Mouse (Mus musculus): ENCODE data around the gene Map7d1.

Gene Map7d1

DNA sequence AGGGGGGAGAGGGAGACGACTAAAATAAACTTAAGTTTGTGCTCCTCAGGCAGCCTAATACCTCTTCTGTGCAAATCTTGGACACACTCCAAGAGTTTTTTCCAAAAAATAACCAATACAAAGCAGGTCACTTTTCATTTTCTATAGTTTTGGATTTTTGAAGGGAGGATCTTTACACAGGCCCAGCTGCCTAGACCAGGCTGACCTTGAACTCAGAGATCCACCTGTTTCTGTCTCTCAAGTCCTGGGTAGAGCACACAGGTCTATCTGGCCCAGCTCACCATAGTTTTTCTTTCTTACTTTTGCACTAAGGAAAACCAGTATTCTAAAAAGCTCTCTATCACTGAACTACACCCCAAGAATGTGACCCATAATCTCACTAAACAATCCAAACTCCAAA lies 56.1 kb downstream of the Map7d1 start:
- DNase-seq, result no peak

DNA sequence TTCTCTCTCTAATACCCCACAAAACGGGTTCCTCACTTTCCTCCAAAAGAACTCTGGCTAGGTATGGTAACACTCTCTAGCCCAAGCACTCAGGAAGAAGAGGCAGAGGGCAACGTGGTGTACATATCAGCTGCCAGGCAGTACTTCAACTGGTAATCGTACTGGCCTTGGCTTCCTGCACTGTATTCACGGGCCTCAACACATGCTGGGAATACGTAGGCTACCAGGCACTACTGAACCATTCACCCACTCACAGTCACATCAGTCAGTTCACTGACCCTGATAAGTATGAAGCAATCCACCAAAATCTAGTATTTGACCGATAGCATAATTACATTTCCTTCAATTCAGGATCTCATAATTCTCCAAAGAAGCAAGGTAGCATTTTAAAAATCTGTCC lies 56.6 kb downstream of the Map7d1 start:
- no peak for DNase-seq

DNA sequence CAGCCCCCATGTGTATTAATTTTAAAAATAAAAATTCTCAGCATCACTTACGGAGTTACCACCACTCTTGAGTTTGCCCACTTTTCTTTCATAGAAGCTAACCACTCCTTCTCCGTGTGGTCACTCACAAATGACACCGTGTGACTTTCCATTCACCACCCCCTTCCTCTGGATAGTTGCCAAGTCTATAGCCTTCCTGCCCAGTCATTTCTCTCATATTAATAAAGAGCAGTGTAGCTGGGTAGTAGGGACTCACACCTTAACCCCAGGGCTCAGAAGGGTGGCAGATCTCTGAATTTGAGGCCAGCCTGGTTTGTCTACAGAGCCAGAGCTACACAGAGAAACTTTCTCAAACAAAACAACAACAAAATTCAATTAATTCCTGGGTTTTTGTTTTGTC lies 58.7 kb downstream of the Map7d1 start:
- DNase-seq, result no peak

DNA sequence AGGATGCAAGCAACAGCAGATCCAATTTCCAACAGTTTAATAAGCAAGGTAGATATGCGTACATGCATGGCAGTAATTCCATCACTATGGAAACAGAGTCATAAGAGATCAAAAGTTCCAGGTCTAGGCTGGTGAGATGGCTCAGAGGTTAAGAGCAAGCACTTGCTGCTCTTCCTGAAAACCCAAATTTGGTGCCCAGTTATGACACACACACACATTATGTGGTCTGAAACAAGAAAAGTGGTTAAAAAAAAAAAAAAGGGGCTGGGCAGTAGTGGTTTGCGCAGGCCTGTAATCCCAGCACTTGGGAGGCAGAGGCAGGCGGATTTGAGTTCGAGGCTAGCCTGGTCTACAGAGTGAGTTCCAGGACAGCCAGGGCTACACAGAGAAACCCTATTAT lies 61.2 kb downstream of the Map7d1 start:
- no peak for DNase-seq

DNA sequence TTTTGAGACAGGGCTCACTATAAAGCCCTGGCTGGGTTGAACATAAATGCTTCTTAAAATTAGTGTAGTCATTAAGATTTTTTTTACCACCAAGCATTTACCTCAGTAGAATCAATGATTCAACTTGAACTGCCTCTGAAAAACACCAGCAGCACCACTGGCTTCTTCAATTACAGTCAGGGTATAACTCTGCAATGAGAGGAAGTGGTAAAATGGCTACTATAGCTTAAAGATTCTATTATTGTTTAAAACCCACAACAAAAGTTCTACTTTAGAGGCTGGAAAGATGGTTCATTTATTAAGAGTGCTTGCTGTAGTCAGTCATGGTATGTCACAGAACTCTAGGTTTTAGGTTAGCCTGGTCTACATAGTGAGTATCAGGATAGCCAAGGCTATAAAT lies 61.9 kb downstream of the Map7d1 start:
- DNase-seq, result no peak

DNA sequence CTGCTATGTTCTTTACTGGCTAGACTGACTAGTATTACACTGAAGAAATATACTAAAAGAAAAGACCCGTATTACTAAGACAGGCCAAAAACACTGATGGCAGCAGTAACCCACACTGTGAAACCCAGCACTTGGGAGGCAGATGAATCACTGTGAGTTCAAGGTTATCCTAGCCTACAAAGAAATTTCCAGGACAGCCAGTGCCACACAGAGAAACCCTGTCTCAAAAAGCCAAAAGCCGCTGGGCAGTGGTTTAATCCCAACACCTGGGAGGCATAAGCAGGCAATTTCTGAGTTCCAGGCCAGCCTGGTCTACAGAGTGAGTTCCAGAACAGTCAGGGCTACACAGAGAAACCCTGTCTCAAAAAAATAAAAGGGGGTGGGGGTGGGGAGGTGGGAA lies 65.5 kb downstream of the Map7d1 start:
- no peak for DNase-seq

DNA sequence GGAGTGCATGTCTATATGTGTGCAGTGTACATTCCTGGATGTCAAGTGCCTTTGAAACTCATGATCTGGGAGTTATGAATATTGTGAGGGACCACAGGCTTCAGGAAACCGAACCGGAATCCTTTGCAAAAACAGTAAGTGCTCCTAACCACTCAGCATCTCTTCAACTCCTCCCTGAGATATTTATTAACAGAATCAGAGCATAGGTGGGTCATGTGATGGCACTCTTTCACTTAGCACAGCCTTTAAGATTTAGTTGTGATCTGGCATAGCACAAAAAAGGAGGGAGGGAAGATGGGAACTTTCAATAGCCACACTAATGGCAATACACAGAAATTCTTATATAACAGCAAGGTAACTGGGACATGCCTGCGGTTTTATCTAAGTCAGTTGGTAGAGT lies 69.0 kb downstream of the Map7d1 start:
- DNase-seq, result no peak

DNA sequence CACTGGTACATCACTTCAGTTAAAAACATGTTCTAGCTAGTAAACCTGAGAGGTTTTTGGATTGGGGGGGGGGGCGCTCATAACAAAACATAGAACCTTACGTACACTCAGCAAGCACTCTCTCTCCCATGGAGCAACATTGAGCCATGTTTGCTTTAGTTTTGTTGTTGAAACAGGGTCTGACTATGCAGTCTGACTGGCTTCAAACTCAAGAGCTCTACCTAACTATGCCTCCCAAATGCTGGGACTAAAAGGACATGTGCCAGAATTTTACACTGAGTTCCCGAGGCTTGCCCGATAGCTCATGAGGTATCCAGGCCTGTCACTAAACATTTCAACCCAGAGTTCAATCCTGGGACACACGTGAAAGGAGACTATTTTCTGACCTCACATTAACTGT lies 73.1 kb downstream of the Map7d1 start:
- DNase-seq, result no peak

Data from right cerebral cortex, postnatal 4 days (tissue).